Mouse (Mus musculus): ENCODE measurements around the gene Tatdn3. TPM values are rescaled to one million over a fixed set of nuclear protein-coding genes. Genes with fewer than 3 reads are reported as not detected.

Gene Tatdn3
- 6.8 and 11.6 TPM in 2 replicates for total RNA-seq (2023)

DNA sequence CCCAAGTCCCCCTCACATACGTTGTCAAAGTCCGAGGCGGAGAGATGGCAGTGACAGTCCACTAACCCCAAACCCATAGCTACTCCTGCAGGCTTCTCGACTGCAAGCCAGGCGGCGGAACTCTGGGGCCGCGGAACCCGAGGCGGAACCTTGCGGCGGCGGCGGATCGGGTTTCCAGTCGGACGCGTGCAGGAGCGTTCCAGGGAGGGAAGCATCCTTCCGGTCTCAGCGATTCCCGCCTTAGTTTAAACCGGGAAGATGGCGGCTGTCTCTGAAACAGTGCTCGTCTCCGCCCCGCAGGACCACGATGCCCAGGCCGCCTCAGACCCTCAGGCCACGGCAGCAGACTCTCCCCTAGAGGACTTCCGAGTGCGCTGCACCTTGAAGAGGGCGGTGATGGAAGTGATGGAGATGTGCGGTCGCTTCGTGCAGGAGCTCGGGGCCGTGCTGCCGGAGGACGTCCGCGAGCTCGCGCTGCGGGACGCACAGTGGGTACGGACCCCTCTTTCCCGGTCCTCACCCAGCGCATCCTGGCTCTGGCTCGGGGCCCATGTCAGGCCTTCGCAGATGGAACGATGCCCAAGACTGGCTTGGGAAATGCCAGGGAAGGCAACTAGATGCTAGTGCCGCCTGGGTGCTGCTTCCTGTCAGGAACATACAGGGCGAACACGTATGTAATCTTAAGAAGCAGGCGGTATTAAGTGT lies at the start of gene Tatdn3, which contains the start of gene Nsl1:
Tatdn3 (minus strand) TSS at position 152 of the 705 bp plus-strand sequence.
Nsl1 (plus strand) TSS at position 232 of the 705 bp plus-strand sequence.

DNA sequence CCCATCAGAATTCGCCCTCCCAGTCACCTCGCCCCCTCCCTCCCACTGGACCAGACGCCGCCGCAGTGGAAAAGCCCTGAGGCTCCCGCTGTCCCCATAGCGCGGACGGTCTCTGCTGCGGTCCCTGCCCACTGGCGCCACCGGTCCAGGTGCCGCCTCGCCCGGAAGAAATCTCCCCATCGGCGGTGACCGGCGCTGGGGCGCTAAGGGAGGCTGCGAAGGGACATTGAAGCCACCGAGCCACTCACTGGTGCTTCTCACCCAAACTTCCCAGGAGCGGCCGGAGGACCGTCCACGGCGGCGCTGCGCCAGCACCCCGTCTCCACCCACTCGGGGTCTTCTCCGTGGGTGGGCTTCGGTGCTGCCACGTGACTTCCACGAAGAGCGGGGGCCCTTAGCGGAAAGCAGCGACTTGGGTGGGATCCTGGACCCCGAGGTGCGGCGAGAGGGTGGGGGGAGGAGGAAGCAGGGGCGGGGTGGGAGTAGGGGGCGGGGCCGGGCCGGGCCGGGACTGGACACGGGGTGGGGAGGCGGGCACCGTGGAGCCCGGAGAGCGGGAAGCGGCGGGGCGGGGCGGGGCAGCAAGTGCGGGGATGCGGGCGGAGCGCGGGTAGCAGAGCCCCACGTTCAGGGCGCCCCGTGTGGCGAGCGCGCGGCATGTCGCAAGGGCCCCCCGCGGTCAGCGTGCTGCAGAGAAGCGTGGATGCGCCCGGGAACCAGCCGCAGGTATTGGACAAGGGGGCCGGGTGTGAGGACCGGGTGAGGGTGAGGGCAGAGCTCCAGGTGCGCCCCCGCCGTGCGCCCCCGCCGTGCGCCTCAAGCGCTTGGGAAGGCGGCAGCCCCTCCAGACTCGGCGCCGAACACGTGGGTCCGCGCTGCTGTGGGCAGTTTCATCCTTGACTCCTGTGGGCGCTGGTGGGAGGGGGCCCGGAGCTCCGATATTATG lies 35.3 kb upstream of the Tatdn3 start, which contains the start of gene Batf3:
Batf3 (plus strand) TSS at position 46 of the 946 bp plus-strand sequence.

DNA sequence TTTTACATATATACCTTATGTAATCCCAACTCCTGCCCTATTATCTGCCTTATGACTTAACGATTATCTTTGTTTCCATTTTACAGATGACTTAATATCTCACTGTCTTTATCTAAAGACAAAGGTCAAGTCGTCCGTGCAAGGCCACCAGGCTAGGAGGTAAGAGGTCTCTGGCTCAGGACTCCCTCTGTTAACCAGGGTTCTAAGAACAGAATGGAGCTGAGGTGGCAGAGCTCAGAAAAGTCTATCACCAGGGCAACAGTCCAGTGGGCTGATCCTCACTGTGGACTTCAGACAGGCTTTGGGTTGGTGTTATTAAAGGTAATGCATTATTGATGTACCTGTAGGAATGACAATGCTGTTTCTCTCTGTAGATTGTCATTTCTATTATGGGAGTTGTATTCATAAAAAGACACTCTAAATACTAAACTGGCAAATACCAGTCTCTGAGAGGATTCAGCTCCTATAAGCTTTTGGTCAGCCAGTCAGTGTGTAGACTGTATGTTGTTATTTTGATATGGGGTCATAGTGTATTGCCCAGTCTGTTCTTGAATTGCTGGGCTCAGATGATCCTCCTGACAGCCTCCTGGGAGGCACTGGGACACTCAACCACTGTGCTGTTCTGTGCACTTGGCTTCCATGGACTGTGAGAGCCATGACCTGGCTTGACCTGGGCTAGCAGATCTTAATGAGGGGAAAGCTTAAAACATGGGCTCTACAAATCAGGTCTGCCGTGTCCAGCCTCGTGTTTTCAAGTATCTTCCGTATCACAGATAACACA lies 26.0 kb downstream of the Tatdn3 start, which contains the start of gene Spata45:
Spata45 (plus strand) TSS at position 86 of the 781 bp plus-strand sequence.

DNA sequence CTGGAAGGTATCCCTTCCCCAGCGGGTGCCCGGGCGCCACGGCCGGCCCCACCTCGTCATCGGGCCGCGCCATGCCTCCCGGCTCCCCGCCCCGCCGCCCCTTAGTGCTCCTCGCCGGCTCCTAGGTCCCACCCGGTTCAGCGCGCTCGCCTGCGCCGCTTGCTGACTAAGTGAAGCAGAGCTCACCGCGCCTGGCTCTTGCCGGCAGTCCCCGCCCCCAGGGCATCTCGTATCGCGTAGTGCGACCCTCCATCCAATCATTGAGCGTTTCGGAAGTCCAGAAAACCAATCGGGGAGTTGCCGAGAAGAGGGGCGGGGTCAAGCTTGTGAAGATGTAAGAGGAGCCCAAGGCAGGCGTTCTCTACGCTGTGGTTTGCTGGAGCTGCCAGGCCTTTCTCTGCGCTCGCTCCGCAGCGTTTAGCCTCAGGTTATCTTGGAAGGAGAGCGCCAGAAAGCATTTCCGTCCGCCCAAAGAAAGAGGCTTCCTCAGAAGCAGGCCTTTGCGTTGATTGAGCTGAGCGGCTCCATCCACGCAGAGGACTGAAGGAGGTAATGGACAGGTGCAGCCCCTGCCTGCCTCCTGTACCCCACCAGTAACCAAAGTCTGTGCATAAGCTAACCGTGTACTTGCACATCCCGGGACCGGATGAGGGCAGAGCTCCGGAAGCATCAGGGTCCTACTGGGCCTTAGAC lies 36.6 kb downstream of the Tatdn3 start, which contains the start of gene Flvcr1:
Flvcr1 (minus strand) TSS at position 138 of the 693 bp plus-strand sequence.

Other genes with a start within 250 kb of the Tatdn3 start
- gene Rps6kc1, start 151.2 kb downstream of the Tatdn3 start, total RNA-seq (2023): 40.2 and 58.1 TPM in 2 replicates
- 29.8 and 35.4 TPM in 2 replicates for gene Angel2, start 137.8 kb downstream of the Tatdn3 start, total RNA-seq (2023)
- not detected in 2 replicates for gene Vash2, start 83.6 kb downstream of the Tatdn3 start, total RNA-seq (2023)
- 39.1 and 49.3 TPM in 2 replicates for gene Flvcr1, start 36.8 kb downstream of the Tatdn3 start, total RNA-seq (2023)
- not detected in 2 replicates for gene Spata45, start 26.3 kb downstream of the Tatdn3 start, total RNA-seq (2023)
- 9.9 and 15.2 TPM in 2 replicates for gene Nsl1, start 80 bp upstream of the Tatdn3 start, total RNA-seq (2023)
- gene Batf3, start 34.9 kb upstream of the Tatdn3 start, total RNA-seq (2023): 1.8 and 2.1 TPM in 2 replicates
- 1.0 and 1.8 TPM in 2 replicates for gene Fam71a, start 101.9 kb upstream of the Tatdn3 start, total RNA-seq (2023)
- gene Atf3, start 155.1 kb upstream of the Tatdn3 start, total RNA-seq (2023): 297 and 422 TPM in 2 replicates

Data from neutrophil, adult 65 days (primary cell).